Mouse (Mus musculus): ENCODE results near the gene Alkbh3. TPM values are rescaled to one million over a fixed set of nuclear protein-coding genes. Genes with fewer than 3 reads are reported as not detected.

Gene Alkbh3
- polyA plus RNA-seq, 1 experiment from 2014 or later, result 56.2 TPM

- Histone ChIP-seq H3K27me3 (ENCODE audit: low read depth, poor library complexity, severe bottlenecking) (no peaks in the 10 kb centered on the region), H3K4me1 (no peaks in the 10 kb centered on the region), H3K9me3 (replicated peaks) (no peaks in the 10 kb centered on the region), H3K4me3 (no peak overlapping the region), H3K27ac (no peak overlapping the region), H3K36me3 (peaks cover 42% of the 10 kb centered on the region)
- DNase-seq (ENCODE audit: low spot score), result no peak
- WGBS, result 89% methylated on average over 5 of the region's 5 CpGs
Measured at GRCm38 (mm10) chr2:94040391-94041125, 30.0 kb upstream of the Alkbh3 start.

DNA sequence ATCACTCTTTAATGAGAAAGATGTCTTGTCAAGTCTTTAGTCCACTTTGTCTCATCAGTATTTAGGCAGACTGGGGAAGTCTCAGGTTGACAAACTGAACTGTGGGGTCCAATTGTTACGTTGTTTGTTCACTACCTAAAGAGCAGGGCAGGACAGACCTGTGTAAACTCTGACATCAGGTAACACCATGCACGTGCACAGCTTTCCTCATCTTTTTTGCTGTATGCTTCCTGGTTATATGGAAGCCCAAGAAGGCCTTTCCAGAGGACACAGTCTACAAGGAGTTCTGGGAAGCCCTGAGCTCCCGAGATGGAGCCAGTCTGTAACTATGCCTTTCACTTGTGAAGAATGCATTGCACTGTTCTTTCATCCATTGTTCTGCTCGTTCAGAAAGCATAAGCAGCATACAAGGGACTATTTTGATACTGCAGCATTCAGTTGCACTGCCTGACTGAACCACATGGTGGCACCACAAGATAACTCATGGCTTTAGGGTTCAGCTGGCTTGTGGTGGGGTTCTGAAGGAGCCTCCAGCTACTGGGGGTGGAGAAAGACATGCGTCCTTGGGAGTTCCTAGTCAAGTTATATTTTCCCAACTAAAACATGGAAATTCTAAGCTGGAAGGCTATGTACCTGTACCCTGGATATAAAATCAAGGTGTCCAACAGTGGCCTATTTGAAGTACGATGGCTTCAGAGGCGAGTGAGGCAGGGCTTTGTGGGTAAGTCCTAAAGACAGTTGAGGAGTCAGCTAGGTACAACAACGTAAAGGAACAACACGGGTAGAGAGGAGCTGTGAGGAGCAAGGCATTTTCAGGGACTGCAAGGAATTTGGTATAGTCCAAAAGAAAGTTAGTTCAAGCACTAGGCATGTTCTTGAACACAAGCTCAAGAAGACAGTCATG, 25.1 kb upstream of the Alkbh3 start:
- Histone ChIP-seq H3K4me1 (no peaks in the 10 kb centered on the region), H3K27me3 (ENCODE audit: low read depth, poor library complexity, severe bottlenecking) (no peaks in the 10 kb centered on the region), H3K4me3 (no peak overlapping the region), H3K36me3 (peaks cover 39% of the 10 kb centered on the region), H3K9me3 (replicated peaks) (no peaks in the 10 kb centered on the region), H3K27ac (no peak overlapping the region)
- WGBS, result 79% methylated on average over 9 of the region's 9 CpGs
- DNase-seq (ENCODE audit: low spot score), result peak; percentile 50

GRCm38 (mm10) chr2:94030602-94031001, 20.0 kb upstream of the Alkbh3 start:
- H3K4me1 ChIP-seq, result no peaks in the 10 kb centered on the region
- H3K27me3 ChIP-seq (ENCODE audit: low read depth, poor library complexity, severe bottlenecking), result no peaks in the 10 kb centered on the region
- H3K27ac ChIP-seq, result no peak overlapping the region
- no peaks in the 10 kb centered on the region for H3K9me3 ChIP-seq (replicated peaks)
- peaks cover 36% of the 10 kb centered on the region for H3K36me3 ChIP-seq
- no peak overlapping the region for H3K4me3 ChIP-seq
- DNase-seq (ENCODE audit: low spot score), result no peak

DNA sequence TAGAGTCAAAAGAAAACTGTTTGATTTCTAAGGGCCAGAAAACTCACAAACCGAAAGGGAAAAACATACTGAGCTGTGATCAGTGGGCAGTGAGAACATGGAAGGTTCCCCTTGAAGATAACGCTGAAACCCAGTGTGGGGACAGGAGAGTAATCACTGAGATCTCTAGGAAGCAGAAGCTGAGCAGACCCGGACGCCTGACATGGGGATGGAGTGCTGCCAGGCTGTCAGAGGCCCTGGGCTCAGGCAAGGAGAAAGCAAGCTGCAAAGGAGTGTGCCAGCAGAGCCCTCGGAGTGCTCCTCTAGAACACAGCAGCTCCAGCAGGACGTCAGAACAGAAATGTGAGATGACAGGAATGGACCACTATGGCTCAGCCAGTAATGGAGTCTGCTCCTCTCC, 14.0 kb upstream of the Alkbh3 start:
- Histone ChIP-seq H3K4me1 (no peaks in the 10 kb centered on the region), H3K4me3 (no peak overlapping the region), H3K36me3 (no peaks in the 10 kb centered on the region), H3K27me3 (ENCODE audit: low read depth, poor library complexity, severe bottlenecking) (no peaks in the 10 kb centered on the region), H3K9me3 (replicated peaks) (no peaks in the 10 kb centered on the region), H3K27ac (no peak overlapping the region)
- DNase-seq (ENCODE audit: low spot score), result no peak
- 60% methylated on average over 6 of the region's 6 CpGs for WGBS

DNA sequence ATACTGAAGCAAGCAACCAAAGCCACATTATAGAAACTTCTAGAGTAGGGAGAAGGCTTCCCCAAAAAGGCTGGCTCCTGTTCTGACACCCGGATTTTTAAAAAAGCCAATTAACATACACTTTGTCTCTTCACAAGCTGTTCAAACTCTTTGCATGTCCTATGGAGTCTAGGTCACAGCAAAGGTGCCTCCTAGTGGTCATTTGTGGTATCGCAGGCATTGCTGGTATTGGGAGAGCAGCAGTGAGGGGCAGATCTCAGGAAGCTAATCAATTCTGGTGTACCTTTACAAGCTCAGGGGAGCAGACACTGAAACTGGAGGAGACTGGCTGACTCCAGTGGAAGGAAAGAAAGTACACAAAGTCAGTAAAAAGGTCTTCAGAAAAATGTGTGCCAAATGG, 8.3 kb downstream of the Alkbh3 start:
- peak; percentile 87 for DNase-seq (ENCODE audit: low spot score)
- no peaks in the 10 kb centered on the region for H3K27me3 ChIP-seq (ENCODE audit: low read depth, poor library complexity, severe bottlenecking)
- H3K36me3 ChIP-seq, result peaks cover 92% of the 10 kb centered on the region
- no peaks in the 10 kb centered on the region for H3K4me1 ChIP-seq
- WGBS, result 18% methylated on average over 2 of the region's 2 CpGs
- H3K9me3 ChIP-seq (replicated peaks), result no peaks in the 10 kb centered on the region
- H3K27ac ChIP-seq, result no peak overlapping the region
- no peak overlapping the region for H3K4me3 ChIP-seq

GRCm38 (mm10) chr2:94001918-94002317, 8.7 kb downstream of the Alkbh3 start:
- DNase-seq (ENCODE audit: low spot score), result no peak
- H3K36me3 ChIP-seq, result peaks cover 92% of the 10 kb centered on the region
- H3K9me3 ChIP-seq (replicated peaks), result no peaks in the 10 kb centered on the region
- H3K27me3 ChIP-seq (ENCODE audit: low read depth, poor library complexity, severe bottlenecking), result no peaks in the 10 kb centered on the region
- H3K4me1 ChIP-seq, result no peaks in the 10 kb centered on the region
- H3K27ac ChIP-seq, result no peak overlapping the region
- H3K4me3 ChIP-seq, result no peak overlapping the region
- WGBS, result 89% methylated on average over 4 of the region's 4 CpGs

GRCm38 (mm10) chr2:94001411-94001810, 9.2 kb downstream of the Alkbh3 start:
- no peak for DNase-seq (ENCODE audit: low spot score)
- H3K4me3 ChIP-seq, result no peak overlapping the region
- H3K36me3 ChIP-seq, result peaks cover 92% of the 10 kb centered on the region
- no peak overlapping the region for H3K27ac ChIP-seq
- 89% methylated on average over 6 of the region's 6 CpGs for WGBS
- no peaks in the 10 kb centered on the region for H3K9me3 ChIP-seq (replicated peaks)
- no peaks in the 10 kb centered on the region for H3K4me1 ChIP-seq
- no peaks in the 10 kb centered on the region for H3K27me3 ChIP-seq (ENCODE audit: low read depth, poor library complexity, severe bottlenecking)

DNA sequence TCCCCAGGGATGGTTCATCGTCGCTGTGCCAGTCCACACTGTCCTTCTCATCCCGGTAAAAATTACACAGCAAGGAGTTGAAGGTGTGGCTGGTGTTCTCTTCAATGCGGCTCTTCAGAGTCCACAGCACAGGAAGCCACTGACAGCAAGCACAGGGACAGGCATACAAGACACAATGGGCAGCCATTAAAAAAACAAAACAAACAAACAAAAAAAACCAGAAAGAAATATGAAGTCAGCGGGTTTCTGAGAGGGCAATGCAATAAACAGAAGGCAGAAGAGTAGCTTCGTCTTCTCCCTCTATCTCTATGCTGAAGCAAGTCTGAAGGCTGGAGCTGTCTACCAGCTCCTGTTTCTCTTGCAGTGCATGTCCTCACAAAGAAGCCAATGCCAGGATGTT, 14.4 kb downstream of the Alkbh3 start, which contains the start of gene Gm27027:
Gene Gm27027, minus strand, starts transcription at position 101 of the 400 bp plus-strand sequence.
- H3K4me3 ChIP-seq, result no peak within 1 kb of the TSS
- no peak for DNase-seq (ENCODE audit: low spot score)
- 95% methylated on average over 6 of the region's 6 CpGs for WGBS
- H3K36me3 ChIP-seq, result peaks cover 93% of the 10 kb centered on the region
- no peak within 1 kb of the TSS for H3K27ac ChIP-seq
- H3K4me1 ChIP-seq, result no peaks in the 10 kb centered on the region
- H3K27me3 ChIP-seq (ENCODE audit: low read depth, poor library complexity, severe bottlenecking), result no peaks in the 10 kb centered on the region
- H3K9me3 ChIP-seq (replicated peaks), result no peaks in the 10 kb centered on the region

DNA sequence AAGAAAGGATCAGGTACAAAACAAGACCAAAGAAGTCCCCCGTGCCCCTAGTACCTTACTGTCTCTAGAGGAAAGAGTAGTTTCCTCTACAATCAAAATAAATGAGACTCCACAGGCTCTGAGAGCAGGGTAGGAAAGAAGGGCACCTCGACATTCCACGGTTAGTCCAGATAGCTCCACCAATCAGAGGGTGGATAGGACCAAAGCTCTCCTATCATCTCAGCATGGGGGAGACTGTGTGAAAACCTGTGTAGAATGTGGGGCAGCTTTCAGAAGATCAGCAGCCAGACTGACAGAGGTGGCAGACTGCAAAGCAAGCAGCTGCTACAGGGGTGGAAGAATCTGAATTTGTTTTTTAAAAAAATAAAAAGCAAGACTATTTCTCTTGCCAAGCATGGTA, 17.8 kb downstream of the Alkbh3 start:
- H3K27ac ChIP-seq, result no peak overlapping the region
- peaks cover 8% of the 10 kb centered on the region for H3K4me1 ChIP-seq
- no peaks in the 10 kb centered on the region for H3K27me3 ChIP-seq (ENCODE audit: low read depth, poor library complexity, severe bottlenecking)
- 66% methylated on average over 3 of the region's 3 CpGs for WGBS
- H3K36me3 ChIP-seq, result peaks cover 97% of the 10 kb centered on the region
- DNase-seq (ENCODE audit: low spot score), result no peak
- H3K4me3 ChIP-seq, result no peak overlapping the region
- no peaks in the 10 kb centered on the region for H3K9me3 ChIP-seq (replicated peaks)

DNA sequence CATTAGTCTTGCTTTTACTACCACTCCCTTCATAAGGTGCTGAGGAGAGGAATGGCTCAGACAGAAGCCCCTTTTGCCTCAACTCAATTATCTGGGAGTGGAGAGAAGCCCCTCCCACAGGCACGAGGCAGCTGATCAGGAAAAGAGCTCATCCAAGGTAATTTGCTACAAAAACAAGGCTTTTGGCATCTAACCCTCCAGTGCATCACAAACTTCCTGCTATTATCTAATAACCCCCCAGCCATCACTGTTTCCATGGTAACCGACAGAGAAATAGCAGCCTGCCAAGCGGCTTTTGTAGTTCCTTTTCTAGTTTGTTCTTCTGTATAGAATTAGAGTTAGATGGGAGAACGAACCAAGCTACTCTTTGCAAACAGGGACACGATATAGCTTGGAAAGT, 18.3 kb downstream of the Alkbh3 start:
- H3K4me3 ChIP-seq, result no peak overlapping the region
- H3K9me3 ChIP-seq (replicated peaks), result no peaks in the 10 kb centered on the region
- no peak for DNase-seq (ENCODE audit: low spot score)
- H3K27ac ChIP-seq, result no peak overlapping the region
- WGBS, result 70% methylated on average over 5 of the region's 5 CpGs
- peaks cover 98% of the 10 kb centered on the region for H3K36me3 ChIP-seq
- no peaks in the 10 kb centered on the region for H3K27me3 ChIP-seq (ENCODE audit: low read depth, poor library complexity, severe bottlenecking)
- H3K4me1 ChIP-seq, result peaks cover 8% of the 10 kb centered on the region

GRCm38 (mm10) chr2:93991336-93991735, 19.3 kb downstream of the Alkbh3 start:
- no peak for DNase-seq (ENCODE audit: low spot score)
- Histone ChIP-seq H3K4me3 (no peak overlapping the region), H3K36me3 (peaks cover 98% of the 10 kb centered on the region), H3K4me1 (peaks cover 8% of the 10 kb centered on the region), H3K9me3 (replicated peaks) (no peaks in the 10 kb centered on the region), H3K27ac (no peak overlapping the region), H3K27me3 (ENCODE audit: low read depth, poor library complexity, severe bottlenecking) (no peaks in the 10 kb centered on the region)
- 80% methylated on average over 3 of the region's 3 CpGs for WGBS

DNA sequence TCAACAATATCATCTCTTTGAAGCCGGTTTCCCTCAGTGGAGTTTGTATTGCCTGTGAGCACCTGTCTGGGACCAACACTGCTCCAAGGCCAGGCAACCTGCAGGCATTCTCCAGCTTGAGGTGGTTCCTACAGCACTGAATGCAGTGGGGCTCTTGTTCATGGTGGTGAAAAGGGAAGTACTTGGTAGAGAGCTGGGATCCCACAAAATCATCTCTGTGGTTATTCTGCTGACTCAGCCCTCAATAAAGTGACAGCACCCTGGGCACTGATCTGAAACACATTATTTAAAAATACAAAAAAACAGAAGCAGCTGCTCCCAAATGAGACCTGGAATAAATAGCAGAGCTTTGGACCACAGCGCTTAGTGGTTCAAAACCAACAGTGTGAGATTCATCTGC, 22.2 kb downstream of the Alkbh3 start:
- H3K4me3 ChIP-seq, result no peak overlapping the region
- DNase-seq (ENCODE audit: low spot score), result no peak
- WGBS, result 92% methylated on average over 2 of the region's 2 CpGs
- H3K27me3 ChIP-seq (ENCODE audit: low read depth, poor library complexity, severe bottlenecking), result no peaks in the 10 kb centered on the region
- H3K36me3 ChIP-seq, result peaks cover 94% of the 10 kb centered on the region
- no peaks in the 10 kb centered on the region for H3K9me3 ChIP-seq (replicated peaks)
- no peak overlapping the region for H3K27ac ChIP-seq
- H3K4me1 ChIP-seq, result peaks cover 8% of the 10 kb centered on the region
